Mouse (Mus musculus) yolk sac, embryonic 10.5 days (tissue): ENCODE data around the gene Rplp2.

Experiments
- DNase-seq: peaks from one replicate; pipeline ENCODE4 v3.0.0-alpha.2; 2017; ENCODE audit warnings: low spot score

Rplp2 gene

DNA sequence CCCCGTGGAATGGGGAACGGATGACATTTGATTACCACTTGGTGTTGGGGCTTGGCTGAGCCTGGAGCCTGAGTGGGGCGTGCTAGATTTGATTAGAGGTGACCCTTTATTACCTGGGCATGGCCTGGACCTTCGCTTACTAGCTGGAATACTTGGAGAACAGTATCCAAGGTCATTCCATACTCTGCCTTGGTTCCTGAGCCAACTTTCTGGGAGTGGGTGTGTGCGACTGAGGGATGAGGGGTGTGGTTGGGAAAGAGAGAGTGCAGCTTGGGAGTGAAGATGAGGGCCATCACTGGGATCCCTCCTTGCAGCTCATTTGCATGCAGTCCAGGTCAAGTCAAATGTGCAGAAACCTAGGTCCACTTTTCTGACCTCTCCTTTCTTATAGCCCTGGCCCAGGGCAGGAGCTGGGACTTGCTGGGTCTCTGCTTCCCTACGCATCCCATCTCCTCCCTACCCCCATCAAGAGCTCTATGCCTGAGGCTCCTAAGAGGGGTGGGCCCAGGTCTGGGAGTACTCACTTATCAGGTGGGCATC, 36.0 kb downstream of the Rplp2 start:
- DNase-seq, result no peak

DNA sequence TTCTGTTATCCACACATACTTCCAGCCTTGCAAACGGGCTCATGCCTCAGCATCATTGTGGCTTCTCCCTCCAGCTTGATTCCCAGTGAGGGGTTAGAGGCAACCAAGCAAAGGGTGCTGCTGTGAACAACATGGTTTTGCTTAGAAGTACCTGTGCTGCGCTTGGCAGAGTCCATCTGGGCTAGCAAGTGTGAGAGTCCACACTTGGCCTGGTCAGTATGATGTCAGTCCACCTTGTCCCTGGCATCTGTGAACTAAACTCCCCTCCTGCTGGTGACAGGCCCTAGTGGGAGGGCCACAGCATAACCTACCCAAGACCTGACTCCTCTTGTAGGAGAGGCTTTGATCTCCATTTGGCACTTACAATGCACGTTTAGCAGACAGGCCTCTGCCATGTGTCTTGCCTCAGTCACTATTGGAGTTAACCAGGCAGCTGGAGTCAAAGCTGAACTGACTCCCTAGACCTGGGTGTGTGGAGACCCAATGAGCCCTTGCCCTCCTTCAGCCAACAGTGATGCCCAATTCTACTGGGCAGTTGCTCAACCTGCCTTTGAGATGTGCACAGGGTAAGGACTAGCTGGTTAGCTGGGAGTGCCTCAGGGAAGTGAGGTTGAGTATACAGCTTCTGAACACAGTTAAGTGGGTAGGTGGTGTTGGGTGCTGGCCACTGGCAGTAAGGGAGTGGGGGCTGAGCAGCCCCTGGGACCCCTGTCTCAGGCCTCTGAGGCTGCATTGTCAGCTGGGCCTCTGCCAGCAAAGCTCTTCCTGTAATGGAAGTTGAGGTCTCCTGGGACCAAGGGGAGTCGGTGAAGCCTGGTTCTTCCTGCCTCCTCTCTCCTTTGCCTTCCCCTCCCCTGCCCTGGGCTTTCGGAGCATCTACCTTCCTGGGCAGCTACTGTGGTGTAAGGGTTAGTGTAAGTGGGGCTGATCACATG, 37.3 kb downstream of the Rplp2 start:
- DNase-seq, result no peak

DNA sequence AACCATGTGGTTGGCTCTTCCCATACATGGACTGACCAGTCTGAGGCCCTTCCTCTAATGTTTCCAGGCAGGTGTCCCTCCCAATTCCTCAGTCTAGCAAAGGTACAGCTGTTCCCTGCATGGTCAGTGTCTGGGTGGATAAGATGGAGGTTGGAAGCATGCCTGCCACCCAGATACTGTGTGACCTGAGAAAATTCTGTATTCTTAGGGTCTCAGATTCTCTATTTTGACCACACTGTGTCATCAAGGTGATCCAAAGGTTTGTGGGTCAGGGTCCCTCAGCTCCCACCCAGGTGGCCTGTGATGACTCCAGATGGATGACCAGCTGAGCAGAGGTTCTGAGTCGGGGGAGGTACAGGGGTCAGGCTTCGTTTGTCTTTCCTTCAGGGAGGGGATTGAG, 38.0 kb downstream of the Rplp2 start:
- no peak for DNase-seq

DNA sequence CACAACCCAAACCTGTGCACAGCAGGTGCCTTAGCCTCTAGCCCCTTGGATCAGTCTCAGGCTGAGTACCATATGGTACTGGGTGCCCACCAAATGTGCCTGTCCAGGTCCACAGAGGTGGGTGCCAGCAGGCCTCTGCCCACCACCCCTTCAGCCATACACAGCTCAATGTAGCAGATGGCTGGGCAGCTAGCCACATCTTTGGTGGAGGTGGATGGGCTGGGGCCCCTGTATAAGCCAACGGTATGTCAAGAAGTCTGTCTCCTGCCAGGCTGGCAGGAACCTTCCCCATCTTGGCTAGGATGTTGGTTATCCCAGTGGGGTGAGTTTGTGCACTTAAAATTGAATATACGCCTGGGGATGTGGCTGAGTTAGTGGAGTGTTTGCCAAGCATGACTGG, 38.4 kb downstream of the Rplp2 start:
- DNase-seq, result no peak

DNA sequence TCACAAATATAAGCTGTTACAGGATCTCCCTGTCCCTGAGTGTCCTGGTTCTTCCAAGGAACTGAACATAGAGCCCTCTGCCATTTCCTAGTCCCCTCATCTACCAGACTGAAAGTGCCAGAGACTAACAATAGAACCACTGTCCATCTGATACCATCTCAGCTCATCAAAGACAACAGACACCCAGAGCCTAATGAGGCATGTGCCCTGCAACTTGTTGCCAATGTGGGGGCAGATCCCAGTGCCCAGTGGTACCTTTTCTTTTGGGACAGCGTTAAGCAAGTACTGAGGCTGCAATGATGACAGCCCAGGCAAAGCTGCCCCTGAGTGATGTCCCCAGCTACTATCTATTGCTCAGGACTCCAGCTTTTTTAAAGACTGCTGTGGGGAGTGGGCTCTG, 39.1 kb downstream of the Rplp2 start:
- DNase-seq, result no peak

DNA sequence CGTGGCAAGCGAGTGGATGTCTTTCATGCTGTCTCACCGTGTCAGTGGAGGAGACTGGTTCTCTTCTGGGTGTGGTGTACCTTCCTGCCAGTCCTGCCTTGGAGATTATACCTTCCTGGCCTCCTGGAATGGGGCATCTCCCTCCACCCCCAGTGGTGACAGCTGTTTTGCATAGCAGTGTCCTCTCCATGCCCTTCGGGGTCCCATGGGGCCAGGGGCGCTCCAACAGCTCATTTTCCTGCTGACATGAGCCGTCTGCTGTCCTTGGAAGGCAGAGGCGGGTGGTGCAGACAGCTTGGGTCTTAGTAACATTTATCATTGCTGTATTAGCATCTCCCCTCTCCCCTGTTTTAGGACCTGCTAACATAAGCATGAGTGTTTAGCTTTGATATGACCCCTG, 40.0 kb downstream of the Rplp2 start:
- no peak for DNase-seq

DNA sequence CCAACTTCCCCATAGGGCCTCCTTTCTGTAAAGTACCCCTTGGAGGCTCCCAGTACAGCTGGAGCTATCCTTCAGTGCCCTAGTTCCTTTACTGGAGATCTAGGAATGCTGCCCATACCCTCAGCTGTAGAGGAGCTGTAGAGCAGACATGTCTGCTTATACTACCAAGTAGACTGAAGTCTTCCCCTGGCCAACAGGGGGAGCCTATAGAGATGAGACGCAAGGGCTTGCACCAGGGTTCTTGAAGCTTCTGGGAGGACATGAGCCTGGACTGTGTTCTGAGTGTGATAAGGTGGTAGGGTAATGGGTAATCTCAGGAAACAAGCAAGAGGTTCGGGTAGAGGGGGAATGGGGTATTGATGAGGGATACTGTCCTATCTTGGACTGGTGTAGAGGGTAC, 44.0 kb downstream of the Rplp2 start:
- DNase-seq, result no peak

DNA sequence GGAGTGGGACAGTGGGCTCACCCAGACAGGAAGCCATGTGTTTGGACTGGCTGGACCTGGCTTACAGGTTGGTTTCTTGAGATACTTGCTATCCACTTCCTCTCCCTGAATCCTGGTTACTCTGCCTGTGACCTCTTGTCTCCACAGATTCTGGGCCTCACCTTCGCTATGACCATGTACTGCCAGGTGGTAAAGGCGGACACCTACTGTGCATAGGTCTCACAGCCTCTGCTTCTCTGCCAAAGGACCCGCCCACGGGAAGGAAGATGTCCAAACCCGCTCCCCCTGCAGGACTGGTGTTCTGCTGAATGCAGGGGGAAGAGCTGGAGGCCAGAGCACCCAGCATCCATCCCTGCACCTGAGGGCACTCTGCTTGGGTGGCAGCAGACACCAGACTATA, 45.6 kb downstream of the Rplp2 start:
- no peak for DNase-seq

DNA sequence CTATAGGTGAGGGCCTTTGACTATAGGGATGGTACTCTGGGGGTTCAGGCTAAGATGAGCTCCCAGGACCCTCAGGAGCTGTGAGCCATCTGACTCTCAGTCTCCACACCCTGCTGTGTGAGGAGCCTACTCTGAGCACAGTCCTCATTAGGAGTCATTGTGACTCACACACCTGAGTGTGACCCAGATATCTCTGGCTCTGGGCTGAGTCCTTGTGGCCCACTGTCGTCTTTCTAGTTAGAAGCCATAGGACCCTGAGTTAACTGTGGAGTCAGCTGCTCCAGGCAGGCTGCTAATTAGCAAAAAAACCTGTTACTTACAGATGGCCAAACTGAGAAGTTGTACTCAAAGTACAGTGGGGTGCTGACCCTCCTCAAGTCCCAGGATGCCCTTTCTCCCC, 46.6 kb downstream of the Rplp2 start:
- no peak for DNase-seq

DNA sequence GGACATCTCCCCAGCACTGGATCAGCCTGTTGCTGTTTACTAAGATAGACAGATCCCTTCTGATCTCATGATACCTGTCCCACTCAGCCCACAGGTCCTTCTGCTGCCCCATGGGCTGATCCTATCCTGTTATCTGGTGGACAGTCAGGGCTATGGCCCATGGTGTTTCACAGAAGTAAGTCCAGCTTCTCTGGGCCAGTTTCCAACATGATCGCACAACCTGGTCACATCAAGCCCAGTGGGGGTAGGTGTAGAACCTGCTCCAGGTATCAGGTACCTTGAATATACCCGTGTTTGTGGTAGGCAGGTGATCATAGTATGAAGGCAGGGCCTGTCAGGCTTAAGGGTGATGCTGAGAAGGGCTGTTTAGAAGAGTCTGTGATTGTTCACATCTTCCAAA, 48.2 kb downstream of the Rplp2 start:
- DNase-seq, result no peak

DNA sequence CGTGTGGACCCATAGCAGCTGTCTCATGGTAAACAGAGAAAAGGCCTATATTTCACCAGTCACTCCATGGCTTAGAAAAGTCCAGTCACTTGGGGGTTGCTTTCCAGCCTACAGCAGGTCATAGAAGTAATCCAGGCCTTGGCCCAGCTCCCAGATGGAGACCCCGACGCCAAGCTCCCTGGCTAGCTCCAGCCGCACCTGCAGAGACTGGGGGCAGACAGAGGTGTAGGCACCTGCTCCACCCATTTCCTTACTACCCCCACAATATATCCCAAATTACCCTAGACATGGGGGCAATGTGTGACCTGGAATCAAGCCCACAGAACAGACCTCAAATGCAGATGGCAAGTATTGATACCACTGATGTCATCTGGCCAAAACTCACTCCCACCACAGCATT, 48.8 kb downstream of the Rplp2 start:
- DNase-seq, result no peak

DNA sequence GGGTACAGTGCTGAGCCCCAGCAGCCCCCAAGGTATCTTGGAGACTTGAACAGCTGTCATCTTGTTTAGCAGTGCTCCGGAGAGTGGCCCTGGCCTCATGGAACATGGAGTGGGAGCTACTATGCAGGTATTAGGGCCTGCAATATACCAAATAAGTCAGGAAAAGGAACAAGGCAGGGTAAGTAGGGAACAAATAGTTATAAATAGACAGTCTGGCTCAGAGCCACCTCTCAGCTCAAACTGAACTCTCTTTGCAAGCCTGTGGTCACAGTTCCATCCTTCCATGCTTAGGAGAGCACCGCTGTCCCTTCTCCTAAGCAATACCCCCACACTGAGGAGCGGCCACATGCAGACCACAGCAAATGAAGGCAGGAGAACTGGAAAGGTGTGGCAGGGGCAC, 50.4 kb downstream of the Rplp2 start:
- no peak for DNase-seq
